Mouse (Mus musculus): ENCODE data around the gene Cul4b. TPM values are rescaled to one million over a fixed set of nuclear protein-coding genes. Genes with fewer than 3 reads are reported as not detected.
"Not testable (repeated sequence)": the region's sequence is repeated elsewhere in the genome, so short reads cannot be mapped to it uniquely, and the experiment has no call there.

Gene Cul4b
- total RNA-seq (2021), result 10 to 100 TPM; 34.0 to 34.3 TPM

DNA sequence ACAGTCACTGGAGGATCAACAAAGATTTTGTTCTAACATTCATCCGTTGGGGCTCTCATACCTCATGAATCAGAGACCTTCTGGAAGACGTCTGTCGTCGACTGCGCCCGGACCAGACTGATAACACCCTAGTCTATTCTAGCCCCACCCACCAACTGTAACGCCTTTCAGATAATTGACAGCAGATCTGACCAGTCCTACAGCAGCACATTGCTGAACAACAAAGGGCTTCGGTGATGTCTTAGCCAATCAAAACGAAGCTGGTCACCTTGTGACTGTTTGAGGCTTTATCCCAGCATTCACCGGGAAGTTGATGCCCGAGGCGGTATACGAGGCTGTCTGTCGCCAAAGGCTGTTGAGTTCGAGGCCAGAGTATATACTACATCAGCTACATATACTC lies at the start of gene Cul4b:
Cul4b (minus strand) TSS at position 119 of the 400 bp plus-strand sequence.
- DNase-seq, result no peak

DNA sequence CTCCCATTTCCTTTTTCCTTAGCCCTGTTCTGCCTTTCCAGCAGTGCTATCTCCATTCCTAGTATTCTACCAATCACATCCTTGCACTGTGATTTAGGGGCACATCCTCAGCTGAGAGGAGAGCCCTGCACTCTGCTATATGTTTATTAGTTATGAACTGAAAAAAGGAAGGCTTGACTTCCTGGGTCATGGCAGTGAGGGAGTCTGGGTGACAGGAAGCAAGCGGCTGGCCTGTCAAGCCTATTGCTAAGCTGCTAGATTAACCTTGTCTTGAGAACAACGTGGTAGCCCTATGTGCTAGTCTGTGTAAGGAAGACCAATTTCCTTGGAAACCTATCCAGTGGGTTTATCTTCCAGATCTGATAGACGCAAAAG lies 25.0 kb upstream of the Cul4b start:
- DNase-seq, result peak; percentile 6 to 16

DNA sequence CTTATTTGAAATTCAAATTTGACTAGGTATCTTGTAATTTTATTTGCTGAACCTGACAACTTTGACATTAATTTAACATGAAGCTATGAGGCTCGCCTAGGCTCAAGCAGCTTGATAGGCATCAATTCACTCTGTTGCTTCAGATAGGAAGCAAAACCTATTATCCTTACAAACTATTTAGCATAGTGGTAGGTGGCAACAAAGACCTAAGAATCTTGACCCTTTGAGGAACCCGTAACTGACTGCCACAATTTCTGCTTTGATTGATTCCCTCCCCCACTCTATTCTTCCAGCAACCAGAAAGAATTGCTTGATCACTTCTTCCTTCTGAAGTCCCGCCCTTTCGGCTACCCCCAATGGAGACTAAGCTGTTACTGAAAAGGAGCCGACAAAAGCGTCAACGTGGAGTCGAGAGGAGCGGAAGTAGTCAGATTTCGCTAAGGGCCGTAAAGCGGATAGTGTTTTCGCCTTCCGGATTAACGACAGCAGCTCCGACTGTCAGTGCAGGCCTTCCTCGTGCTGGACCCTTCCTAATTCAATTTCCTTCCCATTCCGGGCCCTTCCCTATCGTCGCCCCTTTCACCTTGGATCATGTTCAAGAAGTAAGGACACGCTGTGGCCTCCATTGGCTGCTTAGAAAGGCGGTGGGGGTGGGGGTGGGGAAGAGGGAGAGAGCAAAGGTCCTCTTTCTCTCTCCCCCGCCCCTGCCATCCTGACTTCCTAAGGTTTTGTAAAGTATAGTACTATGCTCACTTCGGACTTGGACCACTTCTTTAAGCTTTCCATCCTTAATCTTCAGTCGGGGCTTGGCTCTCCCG lies 24.4 kb upstream of the Cul4b start, which contains the start of gene Mcts1:
Mcts1 (plus strand) TSS at position 402 of the 818 bp plus-strand sequence.
- DNase-seq, result peak; percentile 68 to 70

DNA sequence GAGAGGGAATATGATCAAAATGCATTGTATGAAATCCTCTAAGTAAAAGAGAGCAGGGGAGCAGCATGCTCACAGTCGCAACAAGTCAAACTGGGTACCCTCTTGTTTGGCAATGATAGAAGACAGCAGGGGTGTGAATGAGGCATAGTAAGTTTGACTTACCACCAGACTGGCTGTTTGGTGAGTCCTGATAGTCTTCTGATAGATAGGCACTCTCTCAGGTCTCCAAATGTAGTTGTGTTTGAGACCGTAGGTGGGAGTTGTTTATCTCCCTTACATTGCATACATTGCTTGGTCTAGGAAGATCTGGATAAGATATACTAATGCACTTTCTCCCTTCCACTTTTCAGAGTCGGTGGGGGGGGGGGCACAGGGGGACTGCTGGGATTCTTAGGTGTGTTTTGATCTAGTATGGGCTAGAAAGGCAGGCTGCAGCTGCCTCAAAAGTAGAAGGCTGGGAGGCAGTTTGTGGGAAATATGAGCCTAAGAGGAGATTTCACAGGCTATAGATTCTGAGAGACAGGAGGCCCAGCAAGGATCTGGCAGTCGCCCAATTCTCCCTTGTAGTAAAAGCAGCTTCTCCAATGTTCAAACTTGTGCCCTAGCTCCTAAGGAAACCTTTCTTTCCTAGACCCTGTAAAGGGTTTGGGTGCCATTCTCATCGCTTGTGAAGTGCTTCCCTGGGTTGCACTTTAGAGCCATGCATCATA lies 17.3 kb upstream of the Cul4b start:
- DNase-seq, result no peak

DNA sequence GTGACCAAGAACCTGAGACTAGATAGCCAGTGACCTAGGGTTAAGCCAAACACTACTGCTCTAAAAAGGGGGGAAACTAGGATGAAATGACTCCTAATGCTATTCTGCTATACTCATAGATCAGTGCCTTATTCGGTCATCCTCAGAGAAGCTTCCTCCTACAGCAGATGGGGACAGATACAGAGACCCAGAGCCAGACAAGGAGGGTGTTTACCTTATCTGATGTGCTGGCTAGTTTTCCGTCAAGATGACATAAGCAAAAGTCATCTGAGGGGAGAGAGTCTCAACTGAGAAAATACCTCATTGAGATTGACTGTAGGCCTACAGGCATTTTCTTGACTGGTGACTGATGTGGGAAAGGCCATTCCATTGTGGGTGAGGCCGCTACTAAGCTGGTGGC lies 15.8 kb upstream of the Cul4b start:
- no peak for DNase-seq

DNA sequence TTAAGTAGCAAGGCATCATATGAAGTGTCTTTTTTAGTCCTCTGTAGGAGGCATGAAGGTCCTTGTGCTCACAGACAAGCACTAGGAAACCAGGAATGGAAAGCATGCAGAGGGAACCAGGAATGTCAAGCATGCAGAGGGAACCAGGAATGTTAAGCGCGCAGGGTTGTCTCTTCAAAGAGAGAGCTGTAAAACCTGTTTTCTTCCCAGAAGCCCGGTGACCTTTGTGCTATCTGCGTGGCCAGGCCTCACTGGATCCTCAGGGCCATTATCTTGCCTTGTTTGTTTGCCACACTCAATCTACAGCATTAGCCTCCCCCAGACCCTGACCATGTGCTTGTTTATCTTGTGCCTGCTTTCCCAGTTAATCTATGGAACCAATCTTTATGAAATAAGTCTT lies 13.8 kb upstream of the Cul4b start:
- DNase-seq, result no peak

DNA sequence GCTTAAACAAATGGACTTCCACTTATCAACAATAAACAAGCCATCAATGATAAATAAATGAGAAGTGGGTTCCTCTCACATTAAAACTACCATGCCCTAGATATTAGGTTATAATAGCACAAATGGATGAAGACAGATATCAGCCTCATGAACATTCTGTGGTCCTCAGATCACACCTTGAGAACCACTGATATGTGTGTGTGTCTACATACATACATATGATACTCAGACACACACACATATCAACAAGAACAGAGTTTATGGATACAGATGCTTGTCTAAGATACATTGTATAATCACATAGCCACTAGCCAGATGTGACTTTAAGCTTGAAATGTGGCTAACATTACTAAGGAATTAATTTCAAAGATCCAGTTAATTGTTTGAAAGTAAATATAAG lies 7.3 kb upstream of the Cul4b start:
- no peak for DNase-seq

DNA sequence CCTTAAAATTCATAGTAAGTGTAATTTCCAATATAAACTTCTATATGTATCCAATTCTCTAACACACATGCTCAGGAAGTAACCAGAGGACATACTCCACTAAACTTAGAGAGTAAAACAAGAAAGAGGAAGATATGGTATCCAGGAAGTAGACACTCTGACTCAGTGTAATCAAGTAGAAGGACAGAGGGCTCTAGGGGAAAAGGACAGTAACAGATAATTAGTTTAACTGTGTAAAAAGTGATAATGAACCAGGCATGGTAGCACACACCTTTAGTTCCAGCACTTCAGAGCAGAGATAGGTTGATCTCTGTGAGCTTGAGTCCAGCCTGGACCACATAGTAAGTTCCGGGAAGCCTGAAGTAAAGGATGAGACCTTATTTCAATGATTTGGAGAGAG lies 5.1 kb upstream of the Cul4b start:
- DNase-seq, result no peak

DNA sequence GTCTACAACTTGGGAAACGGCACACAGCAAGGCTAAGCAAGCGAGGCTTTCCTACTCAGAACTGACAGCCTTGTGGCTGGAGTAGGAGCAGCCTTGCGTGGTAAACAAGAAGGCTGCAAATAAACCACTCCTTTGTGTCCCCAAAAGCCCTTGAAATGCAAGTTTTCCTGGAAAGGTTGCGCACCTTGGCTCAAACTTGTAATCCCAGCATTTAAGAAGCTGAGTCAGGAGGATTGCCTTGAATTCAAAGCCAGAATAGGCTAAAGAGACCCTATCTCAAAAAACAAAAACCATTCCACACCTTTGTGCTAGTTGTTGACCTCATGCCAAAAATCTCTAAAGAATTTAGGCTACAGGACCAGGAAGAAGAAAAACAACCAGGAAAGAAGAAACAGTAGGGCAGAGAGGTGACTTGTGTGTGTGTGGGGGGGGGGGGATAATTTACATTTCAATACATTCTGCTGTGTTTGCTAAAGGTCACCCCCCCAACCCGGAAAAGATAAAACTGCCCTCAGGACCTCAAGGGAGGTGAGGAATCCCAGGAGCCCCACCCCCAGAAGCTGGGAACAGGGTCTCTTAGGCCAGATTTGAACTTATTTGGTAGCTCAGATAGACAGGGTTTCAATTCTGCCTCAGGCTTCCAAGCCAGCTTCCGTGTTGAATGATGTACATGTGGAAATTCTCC lies 9.3 kb downstream of the Cul4b start:
- no peak for DNase-seq

DNA sequence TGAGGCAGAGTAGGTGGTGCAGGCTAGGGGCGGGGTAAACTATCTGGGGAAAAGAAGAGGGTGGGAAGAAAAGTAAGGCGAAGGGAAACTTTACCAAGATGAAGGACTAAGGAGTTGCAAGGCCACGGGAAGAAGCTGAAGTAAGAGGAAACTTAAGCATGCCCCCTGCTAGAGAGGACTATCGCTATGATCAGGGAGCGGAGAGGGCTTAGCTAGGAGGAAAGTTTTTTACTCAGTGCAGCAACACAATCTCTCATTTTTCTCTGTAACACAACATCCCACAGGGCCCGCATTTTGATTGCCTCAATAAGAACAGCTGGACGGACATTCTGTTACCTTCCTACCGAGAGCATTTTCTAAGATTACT lies 10.8 kb downstream of the Cul4b start:
- DNase-seq, result no peak

DNA sequence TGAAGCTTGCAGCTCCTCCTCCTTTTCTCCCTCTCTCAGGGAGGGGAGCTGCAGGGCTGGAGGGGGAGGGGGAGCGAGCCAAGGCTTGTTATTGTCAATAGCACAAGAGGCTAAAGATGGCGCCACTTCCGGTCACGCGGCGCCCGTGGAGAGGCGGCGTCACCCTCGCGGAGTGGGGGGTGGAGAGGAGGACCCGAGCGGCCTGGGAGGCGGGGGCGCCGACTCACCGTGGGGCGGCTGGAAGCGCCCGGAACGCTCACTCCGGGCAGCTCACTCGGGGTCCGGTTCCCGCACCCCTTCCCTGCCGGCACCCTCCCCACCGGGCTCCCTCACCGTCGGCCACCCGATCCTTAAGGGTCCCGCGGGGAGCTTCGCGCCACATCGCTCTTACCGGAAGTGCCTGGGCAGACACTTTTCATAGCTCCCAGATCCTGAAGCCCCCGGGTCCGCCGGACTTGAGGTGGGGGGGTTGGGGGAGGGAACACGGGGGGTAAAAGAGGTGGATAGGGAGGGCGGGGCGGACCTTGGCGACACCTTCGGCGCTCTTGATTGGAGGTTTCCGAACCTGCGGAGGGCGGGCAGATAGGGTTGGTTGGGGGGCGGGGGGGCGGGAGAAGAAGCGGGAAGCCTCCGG lies 11.3 kb downstream of the Cul4b start:
- peak; percentile 87 to 88 for DNase-seq

DNA sequence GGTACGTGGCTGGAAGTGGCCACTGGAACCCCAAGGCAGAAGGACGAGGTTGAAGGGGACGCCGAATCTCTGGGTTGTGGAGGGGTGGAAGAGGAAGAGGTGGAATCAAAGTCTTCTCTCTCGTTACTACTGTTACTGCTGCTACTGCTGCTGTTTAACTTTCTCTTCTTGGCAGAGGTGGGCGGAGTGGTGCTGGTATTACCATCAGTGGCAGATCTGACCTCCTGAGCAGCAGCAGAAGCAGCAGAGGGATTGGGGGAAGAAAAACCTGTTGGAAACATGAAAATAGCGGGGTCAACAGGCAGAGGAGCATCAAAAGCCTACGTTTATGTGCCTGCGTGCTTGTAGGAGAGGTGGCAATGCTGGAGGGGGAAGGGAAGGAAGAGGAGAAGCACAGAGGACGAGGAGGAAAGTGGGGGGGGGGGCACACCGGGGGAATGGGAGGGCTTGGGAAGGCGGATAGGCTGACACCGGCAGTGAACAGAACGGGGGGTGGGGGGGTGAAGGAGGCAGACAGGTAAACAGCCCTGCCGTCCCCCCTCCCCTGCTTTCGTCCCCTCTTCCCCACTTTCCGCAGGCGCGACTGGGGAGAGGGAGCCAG lies 12.0 kb downstream of the Cul4b start:
- peak; percentile 9 to 17 for DNase-seq

DNA sequence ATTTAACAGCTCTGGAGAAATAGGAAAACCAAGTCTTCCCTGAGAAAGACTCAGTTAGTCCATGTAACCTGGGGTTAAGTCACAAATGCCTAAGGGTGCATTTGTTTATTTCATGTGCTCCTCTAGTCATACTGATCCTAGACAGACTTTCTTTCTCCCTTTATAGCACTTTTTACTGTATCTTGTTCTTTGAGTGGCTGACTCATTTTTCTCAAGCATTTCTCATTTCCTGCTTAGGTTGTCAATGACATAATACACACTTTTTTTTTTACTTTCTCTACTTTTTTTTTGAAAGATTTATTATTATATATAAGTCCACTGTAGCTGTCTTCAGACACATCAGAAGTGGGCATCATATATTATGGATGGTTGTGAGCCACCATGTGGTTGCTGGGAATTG lies 22.7 kb downstream of the Cul4b start:
- no peak for DNase-seq

DNA sequence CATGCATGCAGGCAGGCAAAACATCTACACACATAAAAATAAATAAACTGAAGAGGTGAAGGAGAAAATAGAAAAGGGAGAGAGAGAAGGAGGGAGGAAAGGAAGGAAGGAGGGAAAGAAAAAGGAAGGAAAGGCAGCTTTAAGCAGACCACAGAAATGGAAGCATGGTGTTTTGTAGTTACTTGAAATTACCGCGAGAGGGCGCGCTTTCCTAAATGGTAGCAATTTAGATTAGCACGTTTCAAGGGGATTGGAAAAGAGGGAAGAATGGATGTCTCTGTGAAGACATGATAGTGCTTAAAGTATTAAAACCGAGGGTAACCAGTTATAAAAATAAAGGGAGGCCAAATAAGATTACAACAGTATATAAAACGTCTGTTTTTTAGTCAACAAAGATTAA lies 61.4 kb downstream of the Cul4b start:
- DNase-seq, result peak in 1 of 2 experiments; percentile 4

DNA sequence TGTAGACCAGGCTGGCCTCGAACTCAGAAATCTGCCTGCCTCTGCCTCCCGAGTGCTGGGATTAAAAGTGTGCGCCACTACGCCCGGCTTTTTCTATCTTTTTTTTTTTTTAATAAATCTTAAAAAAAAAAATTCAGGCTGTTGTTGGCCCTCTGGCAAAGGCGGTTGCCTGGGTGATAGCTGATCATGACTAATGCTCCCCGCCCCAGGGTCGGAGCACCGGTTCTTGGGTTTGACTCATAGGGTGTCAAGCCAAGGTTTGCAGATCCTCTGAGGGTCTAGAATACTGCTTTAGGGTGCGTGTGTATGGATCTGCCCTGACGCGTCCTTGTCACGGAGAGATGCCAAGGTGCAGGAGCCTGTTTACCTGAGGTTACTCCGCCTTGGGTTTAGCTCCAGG lies 71.2 kb downstream of the Cul4b start:
- no peak for DNase-seq

DNA sequence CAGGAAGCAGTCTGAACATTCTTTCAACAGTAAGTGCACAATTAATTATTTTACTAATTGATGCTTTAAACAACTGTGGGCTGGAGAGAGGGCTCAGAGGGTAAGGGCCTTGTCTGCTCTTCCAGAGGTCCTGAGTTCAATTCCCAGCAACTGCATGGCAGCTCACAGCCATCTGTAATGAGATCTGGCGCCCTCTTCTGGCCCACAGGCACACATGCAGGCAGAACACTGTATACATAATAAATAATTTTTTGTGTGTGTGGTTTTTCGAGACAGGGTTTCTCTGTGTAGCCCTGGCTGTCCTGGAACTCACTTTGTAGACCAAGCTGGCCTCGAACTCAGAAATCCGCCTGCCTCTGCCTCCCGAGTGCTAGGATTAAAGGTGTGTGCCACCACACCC lies 73.8 kb downstream of the Cul4b start:
- DNase-seq, result not testable (repeated sequence)

DNA sequence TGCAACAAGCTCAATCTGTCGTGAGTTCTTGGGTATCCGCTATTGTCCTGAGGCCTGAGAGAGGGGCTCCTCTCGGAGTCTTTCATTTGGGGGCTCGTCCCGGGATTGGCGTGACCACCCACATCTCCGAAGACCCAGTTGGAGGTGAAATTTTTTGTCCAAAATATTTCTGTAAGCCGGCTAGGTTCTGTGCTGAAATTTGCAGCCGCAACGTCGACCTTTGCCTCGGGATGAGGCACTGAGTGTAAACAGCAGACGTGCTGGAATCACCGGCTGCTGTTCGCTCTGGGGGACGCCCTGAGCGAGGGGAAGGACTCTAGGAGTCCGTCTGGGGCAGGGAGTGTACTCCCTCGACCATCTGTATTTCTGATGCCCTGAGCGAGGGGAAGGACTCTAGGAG lies 90.5 kb downstream of the Cul4b start:
- not testable (repeated sequence) for DNase-seq

Other genes starting within 250 kb of the Cul4b start
- gene Lamp2, start 119.7 kb downstream of the Cul4b start, total RNA-seq (2021), result 10 to 100 TPM; 67.3 to 71.6 TPM
- gene Mcts1, start 24.4 kb upstream of the Cul4b start, total RNA-seq (2021), result 10 to 100 TPM; 93.0 to 98.4 TPM
- 10 to 100 TPM; 25.8 to 27.9 TPM for gene C1galt1c1, start 58.9 kb upstream of the Cul4b start, total RNA-seq (2021)
- gene 6030498E09Rik, start 196.5 kb upstream of the Cul4b start, total RNA-seq (2021), result not detected

Measured in layer of hippocampus, postnatal 36 days (tissue).